Mouse (Mus musculus) G1E (cell line): ENCODE measurements at regions not wholly inside any gene's neighbourhood (a gene's known extent, or its start where the extent isn't known, plus 50 kb on each side); places are given as distances from the start of the nearest gene placed in this dataset.
"Not testable (repeated sequence)": the region's sequence is repeated elsewhere in the genome, so short reads cannot be mapped to it uniquely, and the experiment has no call there.

Experiments used
- ATAC-seq: 2 replicates; pipeline ENCODE4 v1.8.0; 2016; ENCODE audit warnings: mild to moderate bottlenecking; ENCODE audit not compliant: insufficient number of reproducible peaks, poor library complexity, low FRiP score, severe bottlenecking; ENCODE audit errors: extremely low read depth
- DNase-seq: peaks from one replicate; pipeline ENCODE4 v3.0.0; 2012; ENCODE audit warnings: low spot score
- H3K27me3 ChIP-seq: 2 replicates; pipeline ENCODE4 v1.6.1; 2012; ENCODE audit warnings: mild to moderate bottlenecking, low read length, inconsistent platforms; ENCODE audit not compliant: insufficient read depth
- H3K36me3 ChIP-seq: replicated peaks from 2 replicates; pipeline ENCODE3; 2012; ENCODE audit warnings: mild to moderate bottlenecking, inconsistent platforms
- H3K4me1 ChIP-seq: 2 replicates; pipeline ENCODE4 v1.6.1; 2012; ENCODE audit warnings: low read depth, low read length, inconsistent platforms, mixed read lengths; ENCODE audit not compliant: insufficient read depth
- H3K4me3 ChIP-seq: 2 replicates; pipeline ENCODE4 v1.5.1; 2012; ENCODE audit warnings: low read depth, mild to moderate bottlenecking, inconsistent platforms, low read length, moderate library complexity, mixed read lengths
- H3K9me3 ChIP-seq: replicated peaks from 2 replicates; pipeline ENCODE4 v1.6.1; 2012; ENCODE audit warnings: inconsistent platforms
- CTCF ChIP-seq: IDR thresholded peaks from 2 replicates; pipeline ENCODE4 v1.5.1; 2012; ENCODE audit warnings: low read depth, low read length, inconsistent platforms, mixed read lengths
- GATA1 ChIP-seq: IDR thresholded peaks from 2 replicates; pipeline ENCODE4 v1.6.1; 2012; ENCODE audit warnings: borderline replicate concordance, low read length, inconsistent platforms, mixed read lengths
- GATA2 ChIP-seq: IDR thresholded peaks from 2 replicates; pipeline ENCODE4 v1.6.1; 2012; ENCODE audit warnings: low read depth, low read length, inconsistent platforms, borderline replicate concordance
- POLR2AphosphoS5 ChIP-seq: IDR thresholded peaks from 2 replicates; pipeline ENCODE4 v1.6.1; 2012; ENCODE audit warnings: low read depth, low read length, inconsistent platforms; ENCODE audit not compliant: insufficient replicate concordance
- TAL1 ChIP-seq: conservative IDR thresholded peaks from 2 replicates; pipeline ENCODE4 v1.6.1; 2012; ENCODE audit warnings: low read depth, low read length, inconsistent platforms, mixed read lengths

- no peak for TF ChIP-seq CTCF
- no peak for TF ChIP-seq GATA2
- no peak for TF ChIP-seq POLR2AphosphoS5
- TF ChIP-seq GATA1: no peak
- TF ChIP-seq TAL1: no peak
- H3K4me3 ChIP-seq: no peak overlapping the region
- DNase-seq (no peak), ATAC-seq (no peak)
- peaks cover 25% of the 10 kb centered on the region for H3K9me3 ChIP-seq
- no peaks in the 10 kb centered on the region for H3K4me1 ChIP-seq
- H3K36me3 ChIP-seq: no peaks in the 10 kb centered on the region
- no peaks in the 10 kb centered on the region for H3K27me3 ChIP-seq
Observed at GRCm38 (mm10) chr13:52310954-52311353, 220.1 kb downstream of the Diras2 start.

GRCm38 (mm10) chr13:52318276-52318675, 212.8 kb downstream of the Diras2 start:
- ATAC-seq (no peak), DNase-seq (no peak)
- no peaks in the 10 kb centered on the region for H3K27me3 ChIP-seq
- TF ChIP-seq CTCF: no peak
- no peak for TF ChIP-seq GATA2
- TF ChIP-seq POLR2AphosphoS5: no peak
- TF ChIP-seq TAL1: no peak
- no peak for TF ChIP-seq GATA1
- no peaks in the 10 kb centered on the region for H3K36me3 ChIP-seq
- H3K9me3 ChIP-seq: peaks cover 44% of the 10 kb centered on the region
- H3K4me1 ChIP-seq: no peaks in the 10 kb centered on the region
- H3K4me3 ChIP-seq: no peak overlapping the region

GRCm38 (mm10) chr13:52323691-52324090, 207.4 kb downstream of the Diras2 start:
- ATAC-seq: no peak

DNA sequence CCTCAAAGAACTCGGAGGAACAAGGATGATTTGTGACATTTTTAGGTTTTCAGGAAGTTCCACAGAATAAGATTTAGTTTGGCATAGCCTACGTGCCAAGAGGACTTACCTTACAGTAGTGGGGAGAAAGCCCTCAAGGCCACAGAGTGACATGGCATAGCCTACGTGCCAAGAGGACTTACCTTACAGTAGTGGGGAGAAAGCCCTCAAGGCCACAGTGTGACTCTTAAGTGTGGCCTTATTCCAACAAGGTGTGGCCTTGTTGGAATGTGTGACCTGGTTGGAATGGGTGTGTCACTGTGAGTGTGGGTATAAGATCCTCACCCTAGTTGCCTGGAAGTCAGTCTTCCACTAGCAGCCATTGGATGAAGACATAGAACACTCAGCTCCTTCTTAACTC, 206.7 kb downstream of the Diras2 start:
- not testable (repeated sequence) for ATAC-seq

More at GRCm38 (mm10) chr13:52323691-52324090, 207.4 kb downstream of the Diras2 start:
- TF ChIP-seq GATA2 (no peak), TAL1 (no peak), CTCF (no peak), POLR2AphosphoS5 (no peak), GATA1 (no peak)
- no peaks in the 10 kb centered on the region for H3K4me1 ChIP-seq
- no peaks in the 10 kb centered on the region for H3K27me3 ChIP-seq
- DNase-seq: no peak
- no peaks in the 10 kb centered on the region for H3K36me3 ChIP-seq
- H3K9me3 ChIP-seq: peaks cover 53% of the 10 kb centered on the region
- H3K4me3 ChIP-seq: no peak overlapping the region

DNA sequence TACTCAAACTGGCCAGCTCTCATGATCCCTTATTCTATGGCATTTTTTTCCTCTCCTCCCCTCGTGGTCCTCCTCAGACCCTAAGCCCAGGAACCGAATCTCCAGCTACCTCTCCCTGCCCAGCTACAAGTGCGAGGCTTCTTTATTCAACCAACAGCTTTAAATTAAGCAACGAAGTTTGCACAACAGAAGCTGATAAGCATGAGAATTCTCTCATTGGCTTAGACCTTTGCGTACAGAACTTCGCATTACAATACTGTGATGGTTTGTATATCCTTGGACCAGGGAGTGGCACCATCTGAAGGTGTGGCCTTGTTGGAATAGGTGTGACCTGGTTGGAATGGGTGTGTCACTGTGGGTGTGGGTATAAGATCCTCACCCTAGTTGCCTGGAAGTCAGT, 205.4 kb downstream of the Diras2 start:
- H3K36me3 ChIP-seq, H3K27me3 ChIP-seq, H3K4me3 ChIP-seq, ATAC-seq, DNase-seq, H3K4me1 ChIP-seq: not testable (repeated sequence)
- H3K9me3 ChIP-seq: peaks cover 46% of the 10 kb centered on the region

More for the DNA sequence above, 206.7 kb downstream of the Diras2 start:
- H3K27me3 ChIP-seq, H3K36me3 ChIP-seq, H3K4me1 ChIP-seq, DNase-seq, H3K4me3 ChIP-seq: not testable (repeated sequence)
- H3K9me3 ChIP-seq: peaks cover 48% of the 10 kb centered on the region

- Histone ChIP-seq H3K4me3 (no peak overlapping the region), H3K4me1 (no peaks in the 10 kb centered on the region), H3K36me3 (no peaks in the 10 kb centered on the region), H3K9me3 (peaks cover 46% of the 10 kb centered on the region), H3K27me3 (no peaks in the 10 kb centered on the region)
- DNase-seq (no peak), ATAC-seq (no peak)
- no peak for TF ChIP-seq CTCF
Observed at GRCm38 (mm10) chr13:52327734-52328133, 203.3 kb downstream of the Diras2 start.

- no peak for ATAC-seq
Observed at GRCm38 (mm10) chr13:52328766-52329165, 202.3 kb downstream of the Diras2 start.

More at GRCm38 (mm10) chr13:52328766-52329165, 202.3 kb downstream of the Diras2 start:
- no peak overlapping the region for H3K4me3 ChIP-seq
- no peak for TF ChIP-seq GATA2
- TF ChIP-seq CTCF: no peak
- TF ChIP-seq GATA1: no peak
- no peak for TF ChIP-seq TAL1
- TF ChIP-seq POLR2AphosphoS5: no peak
- no peaks in the 10 kb centered on the region for H3K4me1 ChIP-seq
- H3K36me3 ChIP-seq: no peaks in the 10 kb centered on the region
- no peaks in the 10 kb centered on the region for H3K27me3 ChIP-seq
- H3K9me3 ChIP-seq: peaks cover 50% of the 10 kb centered on the region
- DNase-seq: no peak
